Mouse (Mus musculus) kidney, adult 2 months (tissue): Measurements from ENCODE around the gene Slc22a15.

Experiments
- CTCF ChIP-seq: fragments of 200-500 bp; conservative IDR thresholded peaks from 2 replicates; pipeline ENCODE4 v1.5.1; 2011; ENCODE audit warnings: low read depth, mild to moderate bottlenecking, control low read depth, low read length, moderate library complexity, mixed read lengths; ENCODE audit not compliant: insufficient read depth, insufficient read length
- POLR2A ChIP-seq: fragments of 200-500 bp; IDR thresholded peaks from one replicate; pipeline ENCODE4 v1.6.1; 2011; ENCODE audit warnings: low read depth, low read length, control low read depth

GRCm38 (mm10) chr3:101947250-101947649 is 23.0 kb upstream of the Slc22a15 start:
- TF ChIP-seq POLR2A (no peak), CTCF (no peak)
